Mouse (Mus musculus) bone marrow, adult 2 months (tissue): ENCODE results near the gene 5730522E02Rik.

Experiments used
- CTCF ChIP-seq: fragments of 200-500 bp; IDR thresholded peaks from 2 replicates; pipeline ENCODE4 v1.5.1; 2011; ENCODE audit warnings: low read length, control low read depth; ENCODE audit not compliant: control insufficient read depth, insufficient read depth
- POLR2A ChIP-seq: fragments of 200-500 bp; IDR thresholded peaks from 2 replicates; pipeline ENCODE4 v1.6.1; 2011; ENCODE audit warnings: low read depth, mild to moderate bottlenecking, control low read depth, low read length, borderline replicate concordance; ENCODE audit not compliant: control insufficient read depth

GRCm38 (mm10) chr11:25992216-25992615 lies 218.3 kb downstream of the 5730522E02Rik start:
- no peak for TF ChIP-seq CTCF
- TF ChIP-seq POLR2A: no peak
